In the genomic region with DNA sequence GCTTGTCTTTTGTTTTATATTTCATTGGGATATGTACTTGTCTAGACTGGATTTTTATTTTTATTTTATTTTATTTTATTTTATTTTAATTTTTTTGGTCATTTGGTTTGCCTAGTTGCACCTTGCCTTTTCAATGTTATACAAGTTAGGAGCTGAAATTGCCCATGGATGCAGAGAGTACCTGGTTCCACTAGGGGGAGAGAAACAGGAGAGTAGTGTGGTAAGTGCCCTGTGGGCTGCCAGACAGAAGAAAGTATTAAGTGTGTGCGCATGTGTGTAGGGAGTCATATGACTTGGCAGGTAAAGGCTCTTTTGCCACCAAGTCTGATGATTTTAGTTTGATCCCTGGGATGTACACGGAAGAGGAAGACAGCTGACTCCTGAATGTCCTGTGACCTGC, we compare ENCODE assay signal across 21 mouse cellular contexts. TPM values are rescaled to one million over a fixed set of nuclear protein-coding genes. Genes with fewer than 3 reads are reported as not detected.
DNase-seq lines count a peak whose midpoint lies in the region; ATAC-seq and TF ChIP-seq lines count a peak whose summit lies in the region.
"Had no signal": no experiment of that assay in that cellular context is flagged by ENCODE, and none has a peak within 500 bp of the region (broad histone marks: within the 10 kb centered on the region; RNA-seq: fewer than 3 reads in every experiment).

No protein-coding gene starts in this region.

- H3K27ac ChIP-seq in kidney, postnatal 0 days: no peak overlapping the region
- H3K27ac ChIP-seq in hindbrain, embryonic 11.5 days (ENCODE audit: low read depth, low read length): no peak overlapping the region
- H3K27ac ChIP-seq: hindbrain, embryonic 15.5 days; intestine, embryonic 15.5 days; liver, embryonic 14.5 days; macrophage; midbrain, embryonic 10.5 days; neural tube, embryonic 15.5 days had no signal

- no peak overlapping the region for H3K4me2 ChIP-seq in kidney, postnatal 0 days (ENCODE audit: low read length)
- no peak overlapping the region for H3K4me2 ChIP-seq in hindbrain, embryonic 11.5 days (replicated peaks; ENCODE audit: low read depth, low read length)
- H3K4me2 ChIP-seq: hindbrain, embryonic 15.5 days; intestine, embryonic 15.5 days; neural tube, embryonic 15.5 days had no signal

- TF ChIP-seq POLR2A in brain, embryonic 14.5 days (IDR thresholded peaks at IDR 0.05; ENCODE audit: borderline replicate concordance, extremely low read depth, insufficient read depth, insufficient read length, poor library complexity, severe bottlenecking): no peak

- H3K4me1 ChIP-seq in kidney, postnatal 0 days (replicated peaks; ENCODE audit: insufficient read depth, low read length): no peaks in the 10 kb centered on the region
- H3K4me1 ChIP-seq in E14TG2a.4 (replicated peaks; ENCODE audit: low read depth, low read length): no peaks in the 10 kb centered on the region
- no peaks in the 10 kb centered on the region for H3K4me1 ChIP-seq in hindbrain, embryonic 11.5 days (replicated peaks; ENCODE audit: control insufficient read depth, insufficient read depth, low read length)
- H3K4me1 ChIP-seq: hindbrain, embryonic 15.5 days; intestine, embryonic 15.5 days; midbrain, embryonic 10.5 days; neural tube, embryonic 15.5 days had no signal

- no peak overlapping the region for H3K9ac ChIP-seq in kidney, postnatal 0 days (ENCODE audit: low read depth, low read length)
- H3K9ac ChIP-seq in hindbrain, embryonic 11.5 days (ENCODE audit: low read depth, low read length): no peak overlapping the region
- H3K9ac ChIP-seq: hindbrain, embryonic 15.5 days; intestine, embryonic 15.5 days; liver, embryonic 14.5 days; neural tube, embryonic 15.5 days had no signal

- H3K27me3 ChIP-seq in kidney, postnatal 0 days (ENCODE audit: insufficient read depth, low read length): no peaks in the 10 kb centered on the region
- no peaks in the 10 kb centered on the region for H3K27me3 ChIP-seq in E14TG2a.4 (ENCODE audit: insufficient read depth, low read length)
- H3K27me3 ChIP-seq in hindbrain, embryonic 11.5 days (ENCODE audit: control insufficient read depth, insufficient read depth, low read length): no peaks in the 10 kb centered on the region
- H3K27me3 ChIP-seq: hindbrain, embryonic 15.5 days; intestine, embryonic 15.5 days; neural tube, embryonic 15.5 days had no signal

- ATAC-seq in kidney, postnatal 0 days (replicated peaks; ENCODE audit: low FRiP score, low read depth): no peak
- ATAC-seq in hindbrain, embryonic 11.5 days (ENCODE audit: low FRiP score): no peak
- ATAC-seq: intestine, embryonic 15.5 days had no signal

- no peaks in the 10 kb centered on the region for H3K9me3 ChIP-seq in kidney, postnatal 0 days (replicated peaks; ENCODE audit: low read length)
- H3K9me3 ChIP-seq in E14TG2a.4 (ENCODE audit: low read length): no peaks in the 10 kb centered on the region
- H3K9me3 ChIP-seq in hindbrain, embryonic 11.5 days (ENCODE audit: control insufficient read depth, low read length): no peaks in the 10 kb centered on the region
- H3K9me3 ChIP-seq: G1E; hindbrain, embryonic 15.5 days; intestine, embryonic 15.5 days; midbrain, embryonic 10.5 days; neural tube, embryonic 15.5 days had no signal

- 78% methylated on average over 2 of the region's 2 CpGs for WGBS in kidney, postnatal 0 days
- 76% methylated on average over 2 of the region's 2 CpGs for WGBS in hindbrain, embryonic 11.5 days

- DNase-seq in kidney, postnatal 0 days (ENCODE audit: low spot score): no peak
- DNase-seq in kidney, adult 11 months: no peak
- peak; percentile 4 for DNase-seq in 416B (ENCODE audit: low read depth)
- DNase-seq in brain, embryonic 14.5 days (ENCODE audit: low read depth): no peak
- DNase-seq in spleen, postnatal 14 days (ENCODE audit: low spot score in 2 of 2): no peak
- no peak for DNase-seq in hindbrain, embryonic 11.5 days (ENCODE audit: low spot score)
- DNase-seq: adrenal gland, postnatal 25 days; cerebellum, adult 11-12 months; cerebellum, postnatal 10 days; gastrocnemius, postnatal 25 days; heart, adult 18-20 months; kidney, adult 9 months; kidney, postnatal 25 days had no signal

- TF ChIP-seq CTCF in kidney, postnatal 0 days (IDR thresholded peaks at IDR 0.05; ENCODE audit: low read depth): peak; percentile 28; the same call in 1 of the 2 replicates
- peak; percentile 17 for TF ChIP-seq CTCF in E14TG2a.4 (conservative IDR thresholded peaks at IDR 0.05; ENCODE audit: low read length)
- peak; percentile 21; the same call in 1 of the 2 replicates for TF ChIP-seq CTCF in brain, embryonic 14.5 days (IDR thresholded peaks at IDR 0.05; ENCODE audit: borderline replicate concordance, extremely low read depth, insufficient read depth, insufficient read length)

- no peaks in the 10 kb centered on the region for H3K36me3 ChIP-seq in kidney, postnatal 0 days (ENCODE audit: insufficient read depth, low read length)
- H3K36me3 ChIP-seq in E14TG2a.4 (ENCODE audit: insufficient read depth, low read length): no peaks in the 10 kb centered on the region
- H3K36me3 ChIP-seq in hindbrain, embryonic 11.5 days (ENCODE audit: control insufficient read depth, insufficient read depth, low read length): no peaks in the 10 kb centered on the region
- H3K36me3 ChIP-seq: G1E; hindbrain, embryonic 15.5 days; intestine, embryonic 15.5 days; midbrain, embryonic 10.5 days; neural tube, embryonic 15.5 days had no signal

- H3K4me3 ChIP-seq in kidney, postnatal 0 days (replicated peaks; ENCODE audit: low read depth, low read length): no peak overlapping the region
- no peak overlapping the region for H3K4me3 ChIP-seq in E14TG2a.4 (replicated peaks; ENCODE audit: low read length)
- no peak overlapping the region for H3K4me3 ChIP-seq in hindbrain, embryonic 11.5 days (ENCODE audit: low read depth, low read length)
- H3K4me3 ChIP-seq: hindbrain, embryonic 15.5 days; intestine, embryonic 15.5 days; midbrain, embryonic 10.5 days; neural tube, embryonic 15.5 days had no signal

RNA-seq across cellular contexts. Expression of a gene that starts 13.8 kb away (rescaled TPM):
- polyA plus RNA-seq in kidney, postnatal 0 days (2015; fragmentation: Nextera tagmentation; extraction: Ambion mirVana): 4.2 and 5.2 TPM in 2 replicates
- 161 and 162 TPM in 2 replicates for polyA plus RNA-seq in brain, embryonic 14.5 days (2012; rRNA removed)
- polyA plus RNA-seq in hindbrain, embryonic 11.5 days (2014; fragmentation: Nextera tagmentation; extraction: Ambion mirVana): 29.0 and 30.7 TPM in 2 replicates
- polyA plus RNA-seq: G1E, macrophage had no signal
